Mouse (Mus musculus) kidney, embryonic 14.5 days (tissue): ENCODE data around the gene Mon2. TPM values are rescaled to one million over a fixed set of nuclear protein-coding genes. Genes with fewer than 3 reads are reported as not detected.
"Not testable (repeated sequence)": the region's sequence is repeated elsewhere in the genome, so short reads cannot be mapped to it uniquely, and the experiment has no call there.

ENCODE experiments used
- ATAC-seq: fragments of 200-750 bp; cut with Nextera tagmentation; 2 replicates; pipeline ENCODE4 v1.8.0; 2017; ENCODE audit warnings: moderate number of reproducible peaks, mild to moderate bottlenecking, moderate TSS enrichment, moderate library complexity; ENCODE audit not compliant: low FRiP score, low TSS enrichment
- H3K27ac ChIP-seq: fragments of 300-500 bp; sonication (generic); 2 replicates; pipeline ENCODE4 v1.5.1; 2014; ENCODE audit warnings: low read depth, mild to moderate bottlenecking, low read length, moderate library complexity, mixed read lengths
- H3K27me3 ChIP-seq: fragments of 300-500 bp; sonication (generic); 2 replicates; pipeline ENCODE4 v1.6.1; 2014; ENCODE audit warnings: mild to moderate bottlenecking, low read length; ENCODE audit not compliant: control insufficient read depth, insufficient read depth
- H3K36me3 ChIP-seq: fragments of 300-500 bp; sonication (generic); 2 replicates; pipeline ENCODE4 v1.6.1; 2014; ENCODE audit warnings: low read length, mixed read lengths; ENCODE audit not compliant: control insufficient read depth, insufficient read depth
- H3K4me1 ChIP-seq: fragments of 300-500 bp; sonication (generic); 2 replicates; pipeline ENCODE4 v1.6.1; 2014; ENCODE audit warnings: low read length, mixed read lengths; ENCODE audit not compliant: control insufficient read depth, insufficient read depth
- H3K4me2 ChIP-seq: fragments of 300-500 bp; sonication (generic); replicated peaks from 2 replicates; pipeline ENCODE4 v1.6.1; 2014; ENCODE audit warnings: low read depth, mild to moderate bottlenecking, low read length
- H3K4me3 ChIP-seq: fragments of 300-500 bp; sonication (generic); 2 replicates; pipeline ENCODE4 v1.5.1; 2014; ENCODE audit warnings: mild to moderate bottlenecking, low read length
- H3K9ac ChIP-seq: fragments of 300-500 bp; sonication (generic); 2 replicates; pipeline ENCODE4 v1.6.1; 2014; ENCODE audit warnings: low read depth, mild to moderate bottlenecking, low read length, moderate library complexity
- H3K9me3 ChIP-seq: fragments of 300-500 bp; sonication (generic); 2 replicates; pipeline ENCODE4 v1.6.1; 2016; ENCODE audit warnings: low read length; ENCODE audit not compliant: control insufficient read depth
- WGBS: fragments of 180-500 bp; shearing (Covaris S2); extraction: QIAGEN DNeasy Blood & Tissue Kit; methylation state at CpG from one replicate; pipeline ENCODE4 v1.1.7; 2014; 5-methylcytosine and 5-hydroxymethylcytosine counted together
- polyA plus RNA-seq: library from polyadenylated mRNA; unstranded; fragments of >200 nt; fragmentation: Nextera tagmentation; extraction: Ambion mirVana; gene quantifications from 2 replicates; pipeline ENCODE4 v1.2.1, GENCODE M21; 2014

Gene Mon2
- polyA plus RNA-seq, 1 experiment from 2014 or later = 40.8 TPM

- no peak overlapping the region for H3K4me3 ChIP-seq
- H3K27ac ChIP-seq = no peak overlapping the region
- 66% methylated on average over 7 of the region's 7 CpGs for WGBS
- no peak for ATAC-seq
- H3K27me3 ChIP-seq = no peaks in the 10 kb centered on the region
- 0 out of 2 replicates have a peak, but pooled peaks cover 5% of the 10 kb centered on the region for H3K4me1 ChIP-seq
- H3K36me3 ChIP-seq = peaks cover 6% of the 10 kb centered on the region; the same call in 1 of the 2 replicates
- no peak overlapping the region for H3K4me2 ChIP-seq
- no peaks in the 10 kb centered on the region for H3K9me3 ChIP-seq
- H3K9ac ChIP-seq = no peak overlapping the region
These were observed 24.3 kb downstream of the Mon2 start for GRCm38 (mm10) chr10:123052021-123052420.

GRCm38 (mm10) chr10:123048730-123049129, 27.6 kb downstream of the Mon2 start:
- Histone ChIP-seq H3K4me1 (0 out of 2 replicates have a peak, but pooled peaks cover 5% of the 10 kb centered on the region), H3K27me3 (no peaks in the 10 kb centered on the region), H3K9ac (no peak overlapping the region), H3K27ac (peak overlapping the region; percentile 61; the same call in 1 of the 2 replicates), H3K4me2 (no peak overlapping the region), H3K36me3 (peaks cover 13% of the 10 kb centered on the region; the same call in 1 of the 2 replicates), H3K9me3 (no peaks in the 10 kb centered on the region), H3K4me3 (no peak overlapping the region)
- peak; percentile 57; the same call in 1 of the 2 replicates for ATAC-seq
- 45% methylated on average over 1 of the region's 1 CpGs for WGBS

- Histone ChIP-seq H3K9ac (no peak overlapping the region), H3K4me1 (no peaks in the 10 kb centered on the region), H3K4me3 (no peak overlapping the region), H3K27ac (no peak overlapping the region), H3K36me3 (peaks cover 46% of the 10 kb centered on the region), H3K9me3 (no peaks in the 10 kb centered on the region), H3K27me3 (no peaks in the 10 kb centered on the region), H3K4me2 (no peak overlapping the region)
- no peak for ATAC-seq
- 54% methylated on average over 2 of the region's 2 CpGs for WGBS
These were observed 36.4 kb downstream of the Mon2 start for GRCm38 (mm10) chr10:123039936-123040335.

GRCm38 (mm10) chr10:123032078-123032646, 44.1 kb downstream of the Mon2 start:
- WGBS = 86% methylated on average over 14 of the region's 14 CpGs

GRCm38 (mm10) chr10:123031449-123031848, 44.9 kb downstream of the Mon2 start:
- ATAC-seq = no peak
- 91% methylated on average over 8 of the region's 8 CpGs for WGBS
- no peaks in the 10 kb centered on the region for H3K27me3 ChIP-seq
- H3K36me3 ChIP-seq = peaks cover 84% of the 10 kb centered on the region
- H3K4me3 ChIP-seq = no peak overlapping the region
- no peak overlapping the region for H3K27ac ChIP-seq
- no peaks in the 10 kb centered on the region for H3K9me3 ChIP-seq
- no peak overlapping the region for H3K9ac ChIP-seq
- no peak overlapping the region for H3K4me2 ChIP-seq
- no peaks in the 10 kb centered on the region for H3K4me1 ChIP-seq

More at GRCm38 (mm10) chr10:123032078-123032646, 44.1 kb downstream of the Mon2 start:
- no peaks in the 10 kb centered on the region for H3K9me3 ChIP-seq
- no peak for ATAC-seq
- no peak overlapping the region for H3K4me3 ChIP-seq
- no peaks in the 10 kb centered on the region for H3K27me3 ChIP-seq
- peaks cover 86% of the 10 kb centered on the region for H3K36me3 ChIP-seq
- no peak overlapping the region for H3K4me2 ChIP-seq
- H3K27ac ChIP-seq = no peak overlapping the region
- no peaks in the 10 kb centered on the region for H3K4me1 ChIP-seq
- H3K9ac ChIP-seq = no peak overlapping the region

GRCm38 (mm10) chr10:123030589-123030988, 45.7 kb downstream of the Mon2 start:
- 92% methylated on average over 9 of the region's 9 CpGs for WGBS
- no peaks in the 10 kb centered on the region for H3K27me3 ChIP-seq
- no peak overlapping the region for H3K27ac ChIP-seq
- no peak overlapping the region for H3K4me2 ChIP-seq
- peaks cover 85% of the 10 kb centered on the region for H3K36me3 ChIP-seq
- no peak overlapping the region for H3K9ac ChIP-seq
- no peak for ATAC-seq
- no peak overlapping the region for H3K4me3 ChIP-seq
- no peaks in the 10 kb centered on the region for H3K9me3 ChIP-seq
- no peaks in the 10 kb centered on the region for H3K4me1 ChIP-seq

- Histone ChIP-seq H3K4me3 (no peak overlapping the region), H3K9ac (no peak overlapping the region), H3K27me3 (no peaks in the 10 kb centered on the region), H3K4me1 (no peaks in the 10 kb centered on the region), H3K4me2 (no peak overlapping the region), H3K27ac (no peak overlapping the region), H3K36me3 (peaks cover 76% of the 10 kb centered on the region), H3K9me3 (no peaks in the 10 kb centered on the region)
- no peak for ATAC-seq
- WGBS = 89% methylated on average over 4 of the region's 4 CpGs
These were observed 47.4 kb downstream of the Mon2 start for GRCm38 (mm10) chr10:123028949-123029348.

- H3K36me3 ChIP-seq = peaks cover 76% of the 10 kb centered on the region
- WGBS = 97% methylated on average over 4 of the region's 4 CpGs
- H3K9me3 ChIP-seq, H3K4me1 ChIP-seq, ATAC-seq, H3K4me3 ChIP-seq, H3K27me3 ChIP-seq, H3K4me2 ChIP-seq, H3K9ac ChIP-seq, H3K27ac ChIP-seq: not testable (repeated sequence)
These were observed 49.6 kb downstream of the Mon2 start for GRCm38 (mm10) chr10:123026736-123027135.

- no peak overlapping the region for H3K9ac ChIP-seq
- no peak overlapping the region for H3K27ac ChIP-seq
- no peak overlapping the region for H3K4me2 ChIP-seq
- H3K4me1 ChIP-seq = no peaks in the 10 kb centered on the region
- H3K9me3 ChIP-seq = no peaks in the 10 kb centered on the region
- H3K27me3 ChIP-seq = no peaks in the 10 kb centered on the region
- peak; percentile 60; the same call in 1 of the 2 replicates for ATAC-seq
- WGBS = 38% methylated on average over 18 of the region's 18 CpGs
- H3K36me3 ChIP-seq = peaks cover 70% of the 10 kb centered on the region
- no peak overlapping the region for H3K4me3 ChIP-seq
These were observed 62.9 kb downstream of the Mon2 start for GRCm38 (mm10) chr10:123013435-123013834.
